11 mouse cellular contexts compared by ENCODE assay signal in the genomic region with DNA sequence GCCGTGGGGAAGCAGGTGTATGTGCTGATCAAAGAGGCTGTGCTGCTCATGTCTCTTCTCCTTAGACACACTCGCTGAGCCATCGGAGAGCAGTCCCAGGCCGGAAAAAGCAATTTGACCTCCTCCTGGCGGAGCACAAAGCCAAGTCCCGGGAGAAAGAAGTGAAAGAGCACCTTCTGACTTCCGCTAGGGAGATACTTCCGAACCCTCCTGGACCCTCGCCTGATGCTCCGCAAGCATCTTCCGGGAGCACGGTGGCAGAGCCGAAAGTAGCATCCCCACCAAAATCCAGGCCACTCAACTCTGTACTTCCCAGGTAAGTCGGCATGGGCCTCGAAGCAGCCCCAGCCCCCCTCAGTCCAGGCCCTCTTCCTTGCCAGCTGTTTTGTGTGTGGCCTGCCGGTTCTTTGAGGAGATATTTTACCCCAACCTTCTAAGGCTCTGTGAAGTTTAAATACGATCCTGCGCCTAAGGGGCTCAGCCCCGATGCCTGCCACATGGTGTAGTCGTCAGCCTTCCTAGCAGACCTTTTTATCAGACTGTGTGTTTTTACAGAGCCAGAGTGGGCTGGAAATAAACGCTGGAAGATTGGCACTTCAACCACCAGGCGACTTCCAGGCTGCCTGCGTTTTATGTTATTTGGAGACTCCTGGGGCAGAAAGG. TPM values are rescaled to one million over a fixed set of nuclear protein-coding genes. Genes with fewer than 3 reads are reported as not detected.
DNase-seq lines count a peak whose midpoint lies in the region; ATAC-seq and TF ChIP-seq lines count a peak whose summit lies in the region.
"Had no signal": no experiment of that assay in that cellular context is flagged by ENCODE, and none has a peak within 500 bp of the region (broad histone marks: within the 10 kb centered on the region; RNA-seq: fewer than 3 reads in every experiment).

No protein-coding gene starts in this region.

- no peak for TF ChIP-seq POLR2A in kidney, adult 2 months (IDR thresholded peaks at IDR 0.05; ENCODE audit: low read depth, low read length)

- H3K27ac ChIP-seq in kidney, embryonic 15.5 days = no peak overlapping the region
- no peak overlapping the region for H3K27ac ChIP-seq in hindbrain, embryonic 14.5 days
- H3K27ac ChIP-seq in neural tube, embryonic 11.5 days (ENCODE audit: low read depth, low read length) = no peak overlapping the region
- H3K27ac ChIP-seq in kidney, adult 2 months (ENCODE audit: insufficient read depth, low read depth, low read length) = no peak overlapping the region
- H3K27ac ChIP-seq: embryonic facial prominence, embryonic 15.5 days had no signal

- peak overlapping the region; percentile 55 for H3K4me2 ChIP-seq in kidney, embryonic 15.5 days
- peak overlapping the region; percentile 37; the same call in 1 of the 2 replicates for H3K4me2 ChIP-seq in hindbrain, embryonic 14.5 days (replicated peaks)
- H3K4me2 ChIP-seq in neural tube, embryonic 11.5 days (ENCODE audit: low read depth) = peak overlapping the region; percentile 53

- peaks cover 5% of the 10 kb centered on the region; the same call in 1 of the 2 replicates for H3K36me3 ChIP-seq in kidney, embryonic 15.5 days
- H3K36me3 ChIP-seq in hindbrain, embryonic 14.5 days (replicated peaks; ENCODE audit: control insufficient read depth, insufficient read depth) = 0 out of 2 replicates have a peak, but pooled peaks cover 5% of the 10 kb centered on the region
- no peaks in the 10 kb centered on the region for H3K36me3 ChIP-seq in neural tube, embryonic 11.5 days (ENCODE audit: control insufficient read depth, insufficient read depth, low read length)
- peaks cover 2% of the 10 kb centered on the region; the same call in 1 of the 2 replicates for H3K36me3 ChIP-seq in kidney, adult 2 months (ENCODE audit: control insufficient read depth, insufficient read depth, low read length)

- ATAC-seq in kidney, embryonic 15.5 days (replicated peaks; ENCODE audit: low FRiP score) = no peak
- no peak for ATAC-seq in hindbrain, embryonic 14.5 days (ENCODE audit: low FRiP score)
- no peak for ATAC-seq in neural tube, embryonic 11.5 days (ENCODE audit: insufficient read depth, low FRiP score, low TSS enrichment)

- TF ChIP-seq CTCF in kidney, adult 2 months (conservative IDR thresholded peaks at IDR 0.05; ENCODE audit: insufficient read depth, insufficient read length, low read depth, low read length) = no peak

- 0 out of 2 replicates have a peak overlapping the region, but pooled peaks have one; percentile 18 for H3K9ac ChIP-seq in kidney, embryonic 15.5 days
- no peak overlapping the region for H3K9ac ChIP-seq in hindbrain, embryonic 14.5 days
- no peak overlapping the region for H3K9ac ChIP-seq in neural tube, embryonic 11.5 days (ENCODE audit: low read length)
- H3K9ac ChIP-seq: embryonic facial prominence, embryonic 15.5 days had no signal

- DNase-seq in kidney, adult 9 months = no peak
- DNase-seq in embryo, embryonic 11 days = peak; percentile 40
- no peak for DNase-seq in hindbrain, embryonic 14.5 days (ENCODE audit: low spot score)
- DNase-seq in neural tube, embryonic 11.5 days (ENCODE audit: low spot score) = no peak
- DNase-seq in urinary bladder, adult 2 months (ENCODE audit: low spot score) = no peak
- no peak for DNase-seq in lung, postnatal 10 days
- no peak for DNase-seq in kidney, adult 2 months
- DNase-seq: adrenal gland, postnatal 25 days; lung, postnatal 14 days had no signal

- H3K27me3 ChIP-seq in kidney, embryonic 15.5 days = peaks cover 7% of the 10 kb centered on the region; the same call in 1 of the 2 replicates
- H3K27me3 ChIP-seq in hindbrain, embryonic 14.5 days (ENCODE audit: control insufficient read depth, insufficient read depth, low read length) = 0 out of 2 replicates have a peak, but pooled peaks cover 4% of the 10 kb centered on the region
- no peaks in the 10 kb centered on the region for H3K27me3 ChIP-seq in neural tube, embryonic 11.5 days (ENCODE audit: control insufficient read depth, insufficient read depth, low read length)
- no peaks in the 10 kb centered on the region for H3K27me3 ChIP-seq in kidney, adult 2 months (replicated peaks; ENCODE audit: control insufficient read depth, insufficient read depth, low read length)
- H3K27me3 ChIP-seq: embryonic facial prominence, embryonic 15.5 days had no signal

- H3K4me3 ChIP-seq in kidney, embryonic 15.5 days (replicated peaks) = 0 out of 2 replicates have a peak overlapping the region, but pooled peaks have one; percentile 10
- no peak overlapping the region for H3K4me3 ChIP-seq in hindbrain, embryonic 14.5 days (replicated peaks; ENCODE audit: low read length)
- H3K4me3 ChIP-seq in neural tube, embryonic 11.5 days (ENCODE audit: low read depth, low read length) = no peak overlapping the region
- H3K4me3 ChIP-seq in kidney, adult 2 months (ENCODE audit: insufficient read depth, low read depth, low read length) = no peak overlapping the region
- H3K4me3 ChIP-seq: embryonic facial prominence, embryonic 15.5 days had no signal

- peaks cover 18% of the 10 kb centered on the region for H3K4me1 ChIP-seq in kidney, embryonic 15.5 days
- peaks cover 28% of the 10 kb centered on the region for H3K4me1 ChIP-seq in hindbrain, embryonic 14.5 days (replicated peaks; ENCODE audit: control insufficient read depth, insufficient read depth, low read length)
- peaks cover 11% of the 10 kb centered on the region for H3K4me1 ChIP-seq in neural tube, embryonic 11.5 days (ENCODE audit: control insufficient read depth, insufficient read depth, low read length)
- no peaks in the 10 kb centered on the region; the same call in 1 of the 2 replicates for H3K4me1 ChIP-seq in kidney, adult 2 months (ENCODE audit: control insufficient read depth, insufficient read depth, low read length)

- WGBS in kidney, embryonic 15.5 days = 21% methylated on average over 23 of the region's 23 CpGs
- 34% methylated on average over 23 of the region's 23 CpGs for WGBS in hindbrain, embryonic 14.5 days
- 18% methylated on average over 23 of the region's 23 CpGs for WGBS in neural tube, embryonic 11.5 days
- WGBS in kidney, adult 2 months = 72% methylated on average over 23 of the region's 23 CpGs

- no peaks in the 10 kb centered on the region for H3K9me3 ChIP-seq in kidney, embryonic 15.5 days (replicated peaks)
- H3K9me3 ChIP-seq in hindbrain, embryonic 14.5 days (ENCODE audit: control insufficient read depth, low read length) = no peaks in the 10 kb centered on the region
- H3K9me3 ChIP-seq in neural tube, embryonic 11.5 days (ENCODE audit: control insufficient read depth, low read length) = no peaks in the 10 kb centered on the region
- H3K9me3 ChIP-seq: embryonic facial prominence, embryonic 15.5 days had no signal

RNA-seq across cellular contexts. Expression of gene Efcab10, which starts 48.8 kb away (rescaled TPM):
- polyA plus RNA-seq in kidney, embryonic 15.5 days (2015; fragmentation: Nextera tagmentation; extraction: Ambion mirVana) = 0.51 and 0.65 TPM in 2 replicates
- 4.3 and 5.9 TPM in 2 replicates for polyA plus RNA-seq in hindbrain, embryonic 14.5 days (2014; fragmentation: Nextera tagmentation; extraction: Ambion mirVana)
- polyA plus RNA-seq in neural tube, embryonic 11.5 days (2014; fragmentation: Nextera tagmentation; extraction: Ambion mirVana) = not detected in 2 replicates
- polyA plus RNA-seq in urinary bladder, adult 2 months (2012; rRNA removed) = not detected in 2 replicates
- polyA plus RNA-seq in kidney, adult 2 months (2012; rRNA removed) = 0.17 TPM in 1 of 2 replicates, not detected in the other
